Mouse (Mus musculus): ENCODE data around the gene Ccdc71.

The Ccdc71 gene

GRCm38 (mm10) chr9:108459939-108460318 lies 398 bp upstream of the Ccdc71 start:
- DNase-seq: no peak

DNA sequence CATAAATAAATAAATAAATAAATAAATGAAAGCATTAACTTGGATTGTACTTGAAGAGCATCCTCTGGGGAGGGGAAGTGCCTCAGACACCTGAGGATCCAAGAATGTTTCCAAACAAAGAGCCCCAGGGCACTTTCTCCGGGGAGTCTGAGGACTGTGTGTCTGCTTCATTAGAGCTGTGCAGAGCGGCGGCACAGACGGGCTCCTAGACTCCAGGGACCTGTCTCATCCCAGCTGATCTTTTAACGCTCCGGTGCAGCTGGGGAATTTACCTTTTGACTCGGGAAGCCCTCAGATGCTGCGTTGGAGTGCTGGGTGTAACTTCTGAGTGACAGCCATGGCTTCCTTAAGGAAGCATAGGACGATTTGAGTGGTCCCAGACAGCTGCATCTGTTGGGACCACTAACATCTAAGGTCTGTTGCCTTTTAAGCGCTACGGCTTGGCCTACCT lies 879 bp downstream of the Ccdc71 start, which contains the start of gene Klhdc8b:
Gene Klhdc8b, minus strand, starts transcription at position 401 of the 451 bp plus-strand sequence.
- no peak for DNase-seq

GRCm38 (mm10) chr9:108461675-108462074 lies 1.3 kb downstream of the Ccdc71 start:
- no peak for DNase-seq

- no peak for DNase-seq
Observed at GRCm38 (mm10) chr9:108462192-108462591, 1.9 kb downstream of the Ccdc71 start.

DNA sequence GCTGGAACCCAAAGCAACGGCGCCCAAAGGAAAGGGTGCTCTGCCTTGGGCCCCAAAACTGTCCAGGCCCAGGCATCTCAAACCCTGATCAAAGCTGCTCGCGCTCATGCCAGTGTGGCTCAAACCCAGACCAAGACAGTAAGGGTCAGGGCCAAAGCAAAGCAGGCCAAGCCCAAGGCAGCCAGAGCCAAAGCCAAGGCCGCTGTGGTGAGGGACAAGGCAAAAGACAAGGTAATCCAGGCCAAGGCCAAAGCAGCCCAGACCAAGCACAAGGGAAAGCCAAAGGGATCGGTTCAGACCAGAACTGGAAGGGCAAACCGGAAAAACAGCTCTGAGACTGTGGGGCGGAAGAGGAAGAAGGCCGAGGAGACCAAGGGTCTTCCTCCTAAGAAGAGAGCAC lies 3.4 kb downstream of the Ccdc71 start:
- DNase-seq: no peak

- no peak for DNase-seq
Observed at GRCm38 (mm10) chr9:108466219-108466618, 5.9 kb downstream of the Ccdc71 start.

- DNase-seq: no peak
Observed at GRCm38 (mm10) chr9:108469430-108469829, 9.1 kb downstream of the Ccdc71 start.

- no peak for DNase-seq
Observed at GRCm38 (mm10) chr9:108469845-108470244, 9.5 kb downstream of the Ccdc71 start.

GRCm38 (mm10) chr9:108474528-108474927 lies 14.2 kb downstream of the Ccdc71 start:
- DNase-seq: no peak

GRCm38 (mm10) chr9:108478638-108479156 lies 18.4 kb downstream of the Ccdc71 start:
- DNase-seq: no peak

GRCm38 (mm10) chr9:108479241-108479640 lies 18.9 kb downstream of the Ccdc71 start:
- DNase-seq: no peak

GRCm38 (mm10) chr9:108479721-108480351 lies 19.5 kb downstream of the Ccdc71 start, which contains the start of gene Lamb2:
Gene Lamb2 (plus strand): TSS chr9:108479736.
- no peak for DNase-seq

- DNase-seq: no peak
Observed at GRCm38 (mm10) chr9:108480813-108481519, 20.6 kb downstream of the Ccdc71 start.

- DNase-seq: no peak
Observed at GRCm38 (mm10) chr9:108481520-108482210, 21.3 kb downstream of the Ccdc71 start.

DNA sequence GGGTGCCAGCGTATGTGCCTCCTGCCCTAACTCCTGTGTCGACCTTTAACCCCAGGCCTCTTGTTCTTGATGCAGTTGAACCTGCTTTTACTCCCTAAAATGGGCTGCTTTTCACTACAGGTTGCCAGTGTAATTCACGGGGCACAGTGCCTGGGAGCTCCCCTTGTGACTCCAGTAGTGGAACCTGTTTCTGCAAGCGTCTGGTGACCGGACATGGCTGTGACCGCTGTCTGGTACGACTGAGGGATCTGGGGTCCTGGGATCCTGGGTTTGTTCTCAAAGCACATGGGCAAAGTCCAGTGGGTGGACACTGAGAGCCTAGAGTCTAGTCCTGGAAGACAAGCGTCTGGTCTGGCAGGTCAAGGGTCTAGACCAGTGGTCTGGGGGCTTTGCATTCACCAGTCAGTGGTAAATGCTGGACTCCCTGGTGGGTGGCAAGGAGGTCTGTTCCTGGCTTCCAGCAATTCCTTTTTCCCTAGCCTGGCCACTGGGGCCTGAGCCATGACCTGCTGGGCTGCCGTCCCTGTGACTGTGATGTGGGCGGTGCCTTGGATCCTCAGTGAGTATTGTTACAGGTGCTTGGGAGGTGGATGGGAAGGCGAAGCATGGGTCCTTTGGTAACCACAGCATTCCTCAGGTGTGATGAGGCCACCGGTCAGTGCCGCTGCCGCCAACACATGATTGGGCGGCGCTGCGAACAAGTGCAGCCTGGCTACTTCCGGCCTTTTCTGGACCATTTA lies 22.9 kb downstream of the Ccdc71 start:
- no peak for DNase-seq

GRCm38 (mm10) chr9:108484021-108484420 lies 23.7 kb downstream of the Ccdc71 start:
- DNase-seq: no peak

GRCm38 (mm10) chr9:108485301-108485875 lies 25.1 kb downstream of the Ccdc71 start:
- no peak for DNase-seq

DNA sequence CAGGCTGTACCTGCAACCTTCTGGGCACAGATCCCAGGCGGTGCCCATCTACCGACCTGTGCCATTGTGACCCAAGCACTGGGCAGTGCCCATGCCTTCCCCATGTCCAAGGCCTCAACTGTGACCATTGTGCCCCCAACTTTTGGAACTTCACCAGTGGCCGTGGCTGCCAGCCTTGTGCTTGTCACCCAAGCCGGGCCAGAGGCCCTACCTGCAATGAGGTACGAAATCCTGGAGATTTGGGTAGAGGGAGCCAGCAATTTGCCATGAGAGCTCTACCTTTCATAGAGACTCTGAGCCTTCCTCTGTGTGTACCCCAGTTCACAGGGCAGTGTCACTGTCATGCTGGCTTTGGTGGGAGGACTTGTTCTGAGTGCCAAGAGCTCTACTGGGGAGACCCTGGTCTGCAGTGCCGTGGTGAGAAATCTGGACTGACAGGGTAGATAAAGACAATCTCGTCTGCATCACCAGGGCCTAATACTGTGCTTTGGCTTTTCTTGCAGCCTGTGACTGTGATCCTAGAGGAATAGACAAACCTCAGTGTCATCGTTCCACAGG lies 26.7 kb downstream of the Ccdc71 start:
- no peak for DNase-seq

GRCm38 (mm10) chr9:108488403-108488802 lies 28.1 kb downstream of the Ccdc71 start:
- DNase-seq: no peak

GRCm38 (mm10) chr9:108489215-108489614 lies 28.9 kb downstream of the Ccdc71 start:
- DNase-seq: no peak

GRCm38 (mm10) chr9:108489702-108490558 lies 29.6 kb downstream of the Ccdc71 start:
- DNase-seq: no peak

Measured in right cerebral cortex, adult 18-20 months (tissue).